Mouse (Mus musculus) kidney, embryonic 16.5 days (tissue): ENCODE data around the gene Sox5. TPM values are rescaled to one million over a fixed set of nuclear protein-coding genes. Genes with fewer than 3 reads are reported as not detected.

Source experiments
- ATAC-seq: fragments of 200-750 bp; cut with Nextera tagmentation; 2 replicates; pipeline ENCODE4 v1.8.0; 2017; ENCODE audit warnings: moderate TSS enrichment; ENCODE audit not compliant: low FRiP score, low TSS enrichment
- H3K27ac ChIP-seq: fragments of 300-500 bp; sonication (generic); 2 replicates; pipeline ENCODE4 v1.5.1; 2014; ENCODE audit warnings: low read length
- H3K27me3 ChIP-seq: fragments of 300-500 bp; sonication (generic); 2 replicates; pipeline ENCODE4 v1.6.1; 2014; ENCODE audit warnings: low read length, control low read depth, mixed read lengths; ENCODE audit not compliant: insufficient read depth
- H3K36me3 ChIP-seq: fragments of 300-500 bp; sonication (generic); 2 replicates; pipeline ENCODE4 v1.6.1; 2014; ENCODE audit warnings: low read length, control low read depth, mixed read lengths; ENCODE audit not compliant: insufficient read depth
- H3K4me1 ChIP-seq: fragments of 300-500 bp; sonication (generic); 2 replicates; pipeline ENCODE4 v1.6.1; 2014; ENCODE audit warnings: low read length, control low read depth, mixed read lengths; ENCODE audit not compliant: insufficient read depth
- H3K4me2 ChIP-seq: fragments of 300-500 bp; sonication (generic); replicated peaks from 2 replicates; pipeline ENCODE4 v1.6.1; 2014; ENCODE audit warnings: low read depth, low read length
- H3K4me3 ChIP-seq: fragments of 300-500 bp; sonication (generic); 2 replicates; pipeline ENCODE4 v1.5.1; 2014; ENCODE audit warnings: mild to moderate bottlenecking, low read length
- H3K9ac ChIP-seq: fragments of 300-500 bp; sonication (generic); replicated peaks from 2 replicates; pipeline ENCODE4 v1.6.1; 2014; ENCODE audit warnings: low read length
- H3K9me3 ChIP-seq: fragments of 300-500 bp; sonication (generic); 2 replicates; pipeline ENCODE4 v1.6.1; 2016; ENCODE audit warnings: low read length, control low read depth
- WGBS: fragments of 180-500 bp; shearing (Covaris S2); extraction: QIAGEN DNeasy Blood & Tissue Kit; methylation state at CpG from one replicate; pipeline ENCODE4 v1.1.7; 2014; 5-methylcytosine and 5-hydroxymethylcytosine counted together
- polyA plus RNA-seq: library from polyadenylated mRNA; unstranded; fragments of >200 nt; fragmentation: Nextera tagmentation; extraction: Ambion mirVana; gene quantifications from 2 replicates; pipeline ENCODE4 v1.2.1, GENCODE M21; 2015

The Sox5 gene
- polyA plus RNA-seq, 1 experiment from 2014 or later = 14.8 TPM

DNA sequence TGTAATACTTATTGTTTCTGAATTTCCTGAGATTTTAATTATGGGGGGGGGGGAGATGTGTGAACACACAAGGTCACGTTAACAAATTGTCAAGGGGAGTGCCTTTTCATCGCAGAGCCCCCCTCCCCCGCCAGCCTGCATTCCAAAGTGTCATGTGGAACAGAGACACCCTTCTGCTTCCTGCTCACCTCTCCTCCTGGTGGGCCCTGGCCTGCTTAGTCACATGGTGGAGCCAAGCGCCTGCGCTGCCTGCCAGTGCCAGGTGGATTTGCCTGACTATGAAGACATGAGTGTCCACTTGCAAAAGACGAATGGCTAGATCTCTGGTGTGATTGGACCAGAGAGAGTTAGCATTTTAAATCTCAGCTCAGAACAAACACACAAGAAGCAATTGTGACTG, 462.1 kb downstream of the Sox5 start:
- ATAC-seq = no peak
- Histone ChIP-seq H3K9me3 (no peaks in the 10 kb centered on the region), H3K36me3 (no peaks in the 10 kb centered on the region), H3K27me3 (no peaks in the 10 kb centered on the region), H3K9ac (no peak overlapping the region), H3K27ac (no peak overlapping the region), H3K4me3 (no peak overlapping the region), H3K4me2 (no peak overlapping the region), H3K4me1 (no peaks in the 10 kb centered on the region)
- WGBS = 65% methylated on average over 6 of the region's 6 CpGs

DNA sequence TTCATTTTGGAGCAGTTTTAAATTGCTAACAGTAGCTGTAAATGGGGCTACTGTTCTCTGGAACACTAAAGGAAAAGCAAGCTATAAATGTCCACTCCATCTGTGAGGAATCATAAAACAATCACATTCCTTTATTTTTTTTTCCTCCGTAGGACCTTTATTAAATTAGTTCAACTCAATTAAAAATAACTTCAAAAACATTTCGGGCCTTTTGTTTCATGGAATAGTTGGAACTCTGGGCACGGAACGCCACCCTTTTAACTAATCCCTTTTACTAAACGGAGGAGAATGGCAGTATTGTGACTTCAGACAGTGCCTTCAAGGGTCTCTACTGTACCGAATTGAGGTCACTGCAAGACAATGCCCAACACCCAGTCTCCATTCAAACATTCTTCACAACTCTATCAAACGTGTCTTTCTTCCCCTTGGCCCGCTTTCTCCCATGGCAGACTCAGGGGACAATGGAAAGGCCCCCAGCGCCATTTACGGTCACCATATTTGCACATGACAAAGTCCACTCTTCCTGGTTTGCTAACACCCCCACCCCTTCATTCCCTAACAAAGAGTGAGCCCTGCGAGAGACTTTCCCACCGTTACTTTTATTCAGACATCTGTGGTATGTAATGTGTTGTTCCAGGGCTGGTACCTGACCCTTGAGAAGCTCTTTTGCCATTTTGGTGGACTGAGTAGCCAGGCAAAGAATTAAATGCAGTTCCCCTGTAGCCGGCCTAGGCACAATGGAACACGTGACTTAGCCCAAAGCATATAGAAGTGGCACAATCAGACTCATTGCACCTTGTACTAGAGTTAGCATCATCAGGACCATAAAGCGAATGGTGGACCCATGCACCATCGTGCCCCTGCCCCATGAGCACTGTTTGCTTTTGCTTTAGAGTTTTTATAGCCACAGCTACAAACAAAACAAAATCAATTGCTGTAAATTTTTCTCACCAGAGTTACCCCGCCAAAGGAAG, 468.7 kb downstream of the Sox5 start:
- no peak for ATAC-seq
- H3K4me2 ChIP-seq = no peak overlapping the region
- no peak overlapping the region for H3K9ac ChIP-seq
- 60% methylated on average over 17 of the region's 17 CpGs for WGBS
- no peak overlapping the region for H3K27ac ChIP-seq
- H3K4me3 ChIP-seq = no peak overlapping the region
- H3K4me1 ChIP-seq = 0 out of 2 replicates have a peak, but pooled peaks cover 3% of the 10 kb centered on the region
- H3K27me3 ChIP-seq = no peaks in the 10 kb centered on the region
- H3K36me3 ChIP-seq = no peaks in the 10 kb centered on the region
- H3K9me3 ChIP-seq = no peaks in the 10 kb centered on the region

- H3K4me1 ChIP-seq = 0 out of 2 replicates have a peak, but pooled peaks cover 3% of the 10 kb centered on the region
- H3K36me3 ChIP-seq = no peaks in the 10 kb centered on the region
- H3K4me2 ChIP-seq = no peak overlapping the region
- ATAC-seq = no peak
- WGBS = 57% methylated on average over 7 of the region's 7 CpGs
- H3K4me3 ChIP-seq = no peak overlapping the region
- H3K27me3 ChIP-seq = no peaks in the 10 kb centered on the region
- H3K27ac ChIP-seq = no peak overlapping the region
- H3K9me3 ChIP-seq = no peaks in the 10 kb centered on the region
- H3K9ac ChIP-seq = no peak overlapping the region
These were observed 469.4 kb downstream of the Sox5 start for GRCm38 (mm10) chr6:144312282-144312780.

DNA sequence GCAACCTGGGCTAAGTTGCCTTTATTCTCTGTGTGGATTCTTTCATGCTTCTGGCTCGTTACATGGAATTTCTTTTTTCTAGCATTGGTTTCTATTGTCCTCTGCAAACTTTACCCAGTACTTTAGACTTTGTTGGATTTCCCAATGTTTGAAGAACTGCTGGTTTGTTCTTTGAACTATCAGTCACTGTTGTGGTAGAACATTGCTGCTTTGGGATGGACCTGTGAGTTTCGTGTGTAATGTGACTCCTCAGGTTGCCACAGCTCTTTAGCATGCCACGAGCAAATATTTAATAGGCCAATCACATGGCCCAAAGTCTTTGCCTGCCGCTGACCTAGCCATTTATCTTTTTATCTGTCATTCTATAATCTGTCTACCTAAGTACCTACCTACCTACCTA, 470.0 kb downstream of the Sox5 start:
- H3K4me1 ChIP-seq = 0 out of 2 replicates have a peak, but pooled peaks cover 3% of the 10 kb centered on the region
- no peaks in the 10 kb centered on the region for H3K36me3 ChIP-seq
- no peak for ATAC-seq
- no peaks in the 10 kb centered on the region for H3K27me3 ChIP-seq
- no peak overlapping the region for H3K4me2 ChIP-seq
- H3K4me3 ChIP-seq = no peak overlapping the region
- no peak overlapping the region for H3K27ac ChIP-seq
- no peaks in the 10 kb centered on the region for H3K9me3 ChIP-seq
- H3K9ac ChIP-seq = no peak overlapping the region
- WGBS = 50% methylated on average over 4 of the region's 4 CpGs

DNA sequence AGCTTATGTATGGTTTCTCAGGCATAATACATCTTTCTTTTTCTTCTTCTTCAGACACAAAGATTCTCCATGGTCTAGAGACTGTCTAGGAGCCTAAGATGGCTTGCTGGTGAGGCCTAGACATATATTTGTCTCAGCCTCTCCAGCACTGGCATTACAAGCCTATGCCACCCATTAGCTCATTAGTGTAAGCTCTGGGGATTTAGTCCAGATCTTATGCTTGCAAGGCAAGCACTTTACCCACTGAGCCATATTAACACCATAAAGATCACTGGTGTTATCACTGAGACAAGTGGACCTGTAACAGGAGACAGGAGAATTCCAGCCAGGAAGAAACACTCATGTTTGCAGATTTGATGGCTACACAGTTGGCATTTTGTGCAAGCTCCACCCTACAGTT, 472.6 kb downstream of the Sox5 start:
- Histone ChIP-seq H3K27me3 (no peaks in the 10 kb centered on the region), H3K9me3 (no peaks in the 10 kb centered on the region), H3K4me2 (no peak overlapping the region), H3K27ac (no peak overlapping the region), H3K9ac (no peak overlapping the region), H3K4me1 (0 out of 2 replicates have a peak, but pooled peaks cover 3% of the 10 kb centered on the region), H3K4me3 (no peak overlapping the region), H3K36me3 (no peaks in the 10 kb centered on the region)
- no peak for ATAC-seq

- H3K27ac ChIP-seq = no peak overlapping the region
- H3K9me3 ChIP-seq = peaks cover 3% of the 10 kb centered on the region; the same call in 1 of the 2 replicates
- no peaks in the 10 kb centered on the region for H3K27me3 ChIP-seq
- no peak overlapping the region for H3K4me3 ChIP-seq
- H3K36me3 ChIP-seq = no peaks in the 10 kb centered on the region
- 0 out of 2 replicates have a peak, but pooled peaks cover 3% of the 10 kb centered on the region for H3K4me1 ChIP-seq
- no peak overlapping the region for H3K4me2 ChIP-seq
- no peak for ATAC-seq
- WGBS = 91% methylated on average over 12 of the region's 12 CpGs
- no peak overlapping the region for H3K9ac ChIP-seq
These were observed 474.1 kb downstream of the Sox5 start for GRCm38 (mm10) chr6:144307551-144308149.

GRCm38 (mm10) chr6:144302823-144303222, 479.0 kb downstream of the Sox5 start:
- Histone ChIP-seq H3K9me3 (peaks cover 5% of the 10 kb centered on the region; the same call in 1 of the 2 replicates), H3K9ac (no peak overlapping the region), H3K36me3 (no peaks in the 10 kb centered on the region), H3K4me2 (no peak overlapping the region), H3K27me3 (no peaks in the 10 kb centered on the region), H3K4me1 (peaks cover 11% of the 10 kb centered on the region; the same call in 1 of the 2 replicates), H3K4me3 (no peak overlapping the region), H3K27ac (no peak overlapping the region)
- WGBS = 75% methylated on average over 6 of the region's 6 CpGs
- no peak for ATAC-seq

DNA sequence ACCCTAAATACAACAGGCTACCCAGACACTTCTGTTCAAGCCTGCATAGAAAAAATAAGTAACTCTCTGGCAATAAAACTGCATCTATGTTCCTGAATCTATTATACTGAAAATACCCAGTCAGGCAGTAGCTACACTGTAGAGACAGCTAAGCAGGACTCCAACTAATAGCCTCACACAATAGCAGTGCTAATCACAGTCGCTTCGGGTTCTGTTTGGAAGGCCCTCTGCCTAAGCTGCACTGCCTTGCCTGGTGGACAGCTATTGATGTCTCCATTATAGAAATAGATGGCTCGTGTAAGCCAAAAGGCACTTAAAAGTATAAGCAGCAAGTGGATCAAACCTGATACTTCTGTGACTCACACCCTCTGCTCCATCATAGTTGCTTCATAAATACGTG, 480.7 kb downstream of the Sox5 start:
- H3K27me3 ChIP-seq = no peaks in the 10 kb centered on the region
- no peaks in the 10 kb centered on the region for H3K36me3 ChIP-seq
- H3K9ac ChIP-seq = no peak overlapping the region
- no peak overlapping the region for H3K4me3 ChIP-seq
- H3K27ac ChIP-seq = no peak overlapping the region
- peaks cover 11% of the 10 kb centered on the region; the same call in 1 of the 2 replicates for H3K4me1 ChIP-seq
- no peak for ATAC-seq
- peaks cover 6% of the 10 kb centered on the region for H3K9me3 ChIP-seq
- H3K4me2 ChIP-seq = no peak overlapping the region
- 67% methylated on average over 4 of the region's 4 CpGs for WGBS

DNA sequence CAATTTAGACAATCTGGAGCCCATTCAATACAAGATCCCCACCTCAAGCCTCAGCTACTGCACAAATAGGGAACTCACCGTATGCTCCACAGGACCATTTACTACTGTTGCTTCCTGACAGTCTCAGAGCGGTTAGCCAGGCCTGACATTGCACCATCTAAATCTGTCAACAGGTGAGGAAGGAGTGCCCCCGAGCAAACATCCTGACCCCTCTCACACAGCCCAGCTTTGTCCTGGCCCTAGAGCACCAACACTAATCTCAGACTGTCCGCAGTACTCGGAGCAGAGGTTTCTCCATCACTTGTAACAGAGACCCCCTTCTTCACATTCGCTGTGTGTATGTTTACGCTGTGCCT, 482.3 kb downstream of the Sox5 start:
- Histone ChIP-seq H3K27me3 (no peaks in the 10 kb centered on the region), H3K27ac (no peak overlapping the region), H3K9ac (no peak overlapping the region), H3K9me3 (peaks cover 15% of the 10 kb centered on the region), H3K4me3 (no peak overlapping the region), H3K36me3 (no peaks in the 10 kb centered on the region), H3K4me1 (peaks cover 11% of the 10 kb centered on the region; the same call in 1 of the 2 replicates), H3K4me2 (no peak overlapping the region)
- no peak for ATAC-seq
- WGBS = 33% methylated on average over 7 of the region's 7 CpGs
